Mouse (Mus musculus): ENCODE data around the gene Vash2. TPM values are rescaled to one million over a fixed set of nuclear protein-coding genes. Genes with fewer than 3 reads are reported as not detected.

The Vash2 gene
- polyA plus RNA-seq, 1 experiment from 2014 or later = 90.3 TPM

DNA sequence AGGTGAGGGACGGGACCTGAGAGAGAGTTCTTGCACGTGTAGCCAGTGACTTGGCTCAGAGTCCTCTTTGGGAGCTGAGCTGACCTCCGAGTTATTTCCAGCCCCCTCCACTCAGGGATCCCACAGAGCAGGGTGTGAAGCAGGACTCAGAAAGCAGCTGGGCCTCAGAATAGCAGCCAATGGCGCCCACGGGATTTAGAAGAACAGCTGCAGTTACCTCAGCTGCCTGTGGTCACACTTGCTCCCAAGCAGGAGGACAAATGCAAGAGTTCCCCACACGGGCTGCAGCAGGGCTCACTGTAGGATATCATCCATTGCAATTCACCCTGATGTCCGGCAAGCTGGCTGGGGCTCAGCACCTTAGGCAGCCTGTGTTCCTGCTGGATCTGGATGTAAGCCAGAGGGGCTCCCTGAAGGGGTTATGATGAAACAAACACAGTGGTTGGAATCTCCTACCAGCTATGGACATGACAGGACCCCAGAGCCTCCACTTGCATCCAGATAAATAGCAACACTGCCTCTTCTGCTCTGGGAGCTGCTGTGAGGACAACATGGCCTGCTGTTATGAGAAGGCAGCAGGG, 6.4 kb downstream of the Vash2 start:
- H3K4me3 ChIP-seq = no peak overlapping the region
- no peak overlapping the region for H3K4me2 ChIP-seq
- no peak for ATAC-seq (ENCODE audit: low read depth)
- H3K27ac ChIP-seq (replicated peaks) = no peak overlapping the region
- WGBS = 60% methylated on average over 7 of the region's 7 CpGs
- H3K9me3 ChIP-seq = no peaks in the 10 kb centered on the region
- H3K4me1 ChIP-seq (replicated peaks) = peaks cover 54% of the 10 kb centered on the region
- no peaks in the 10 kb centered on the region for H3K27me3 ChIP-seq
- H3K9ac ChIP-seq = 0 out of 2 replicates have a peak overlapping the region, but pooled peaks have one; percentile 19
- peaks cover 84% of the 10 kb centered on the region for H3K36me3 ChIP-seq

DNA sequence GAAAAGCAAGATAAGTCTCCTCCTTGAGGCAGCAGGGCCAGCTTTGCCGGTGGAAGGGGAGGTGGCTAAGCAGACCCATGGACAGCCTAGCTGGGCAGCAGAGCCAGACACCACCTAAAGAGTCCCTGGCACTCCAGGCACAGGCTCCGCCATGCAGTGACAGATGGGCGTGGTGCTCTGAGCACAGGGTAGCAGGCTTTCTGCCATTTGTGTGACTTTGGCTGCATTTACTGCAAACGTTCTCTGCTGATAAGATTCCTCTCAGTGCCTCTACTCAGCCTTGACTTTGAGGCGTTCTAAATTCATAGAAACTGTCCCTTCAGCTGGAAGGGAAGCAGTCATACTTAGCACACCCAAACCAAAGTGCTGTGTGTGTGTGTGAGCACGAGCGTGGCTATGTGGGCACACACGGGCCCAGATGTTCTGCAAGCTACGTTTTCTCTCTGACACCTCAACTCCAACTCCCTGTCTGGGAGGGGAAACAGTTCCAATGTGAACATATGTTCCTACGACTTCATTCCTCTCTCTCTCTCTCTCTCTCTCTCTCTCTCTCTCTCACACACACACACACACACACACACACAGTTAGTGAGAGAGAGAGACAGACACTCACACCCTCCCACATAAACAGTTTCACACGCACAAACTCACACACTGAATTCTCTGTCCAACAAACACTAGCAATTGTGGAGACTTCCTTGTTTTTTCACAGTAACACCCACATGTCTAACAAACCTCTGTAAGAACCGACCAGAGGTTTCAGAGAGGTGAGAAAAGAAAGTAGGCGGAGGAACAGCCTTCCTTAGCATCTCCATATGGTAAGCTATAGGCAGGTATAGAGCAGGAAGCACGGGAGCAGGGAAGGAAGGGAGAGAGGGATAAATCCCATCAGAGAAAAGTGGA, 7.1 kb downstream of the Vash2 start:
- Histone ChIP-seq H3K4me2 (no peak overlapping the region), H3K27ac (replicated peaks) (no peak overlapping the region), H3K9ac (no peak overlapping the region), H3K9me3 (no peaks in the 10 kb centered on the region), H3K27me3 (no peaks in the 10 kb centered on the region), H3K4me3 (no peak overlapping the region), H3K4me1 (replicated peaks) (peaks cover 46% of the 10 kb centered on the region), H3K36me3 (peaks cover 90% of the 10 kb centered on the region)
- 86% methylated on average over 14 of the region's 14 CpGs for WGBS
- ATAC-seq (ENCODE audit: low read depth) = no peak

- H3K9me3 ChIP-seq = no peaks in the 10 kb centered on the region
- H3K4me3 ChIP-seq = no peak overlapping the region
- no peak overlapping the region for H3K9ac ChIP-seq
- peaks cover 96% of the 10 kb centered on the region for H3K36me3 ChIP-seq
- peaks cover 9% of the 10 kb centered on the region for H3K4me1 ChIP-seq (replicated peaks)
- no peaks in the 10 kb centered on the region for H3K27me3 ChIP-seq
- no peak overlapping the region for H3K4me2 ChIP-seq
- 93% methylated on average over 7 of the region's 7 CpGs for WGBS
- ATAC-seq (ENCODE audit: low read depth) = no peak
- no peak overlapping the region for H3K27ac ChIP-seq (replicated peaks)
Observed at GRCm38 (mm10) chr1:190968010-190968409, 11.1 kb downstream of the Vash2 start.

DNA sequence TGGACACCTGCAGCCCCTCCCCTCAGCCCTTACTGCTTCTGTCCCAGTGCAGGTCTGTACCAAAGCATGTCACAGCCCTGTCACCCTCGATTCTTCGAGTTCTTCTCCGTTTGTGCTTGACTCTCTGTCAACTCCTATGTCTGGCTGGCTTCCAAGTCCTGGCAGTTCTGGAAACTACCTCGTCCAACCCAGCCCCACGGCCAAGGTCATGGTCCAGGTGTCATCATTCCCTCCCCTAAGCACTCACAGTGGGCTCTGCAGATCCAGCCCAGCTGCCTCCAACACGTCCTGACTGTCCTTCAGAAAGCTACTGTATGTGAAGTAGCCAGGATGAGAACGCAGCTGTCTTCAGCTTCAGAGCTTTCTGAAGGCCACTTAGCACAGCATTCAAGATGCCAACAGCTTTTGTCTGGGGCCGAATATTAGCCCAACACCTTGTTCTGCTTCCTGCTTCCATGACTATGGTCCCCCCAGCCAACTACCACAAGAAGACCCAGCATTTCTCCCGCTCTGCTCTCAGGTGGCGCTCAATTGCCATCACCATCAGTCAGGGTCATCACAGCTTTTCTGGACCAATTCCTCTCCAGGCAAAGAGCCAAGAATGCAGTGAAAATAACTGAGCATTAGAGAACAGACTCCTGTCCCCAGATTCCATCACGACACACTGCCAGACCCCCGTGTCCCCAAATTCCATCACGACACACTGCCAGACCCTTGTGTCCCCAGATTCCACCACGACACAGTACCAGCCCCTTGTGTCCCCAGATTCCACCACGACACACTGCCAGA, 13.9 kb downstream of the Vash2 start:
- 90% methylated on average over 15 of the region's 15 CpGs for WGBS
- Histone ChIP-seq H3K4me2 (no peak overlapping the region), H3K9me3 (no peaks in the 10 kb centered on the region), H3K27me3 (no peaks in the 10 kb centered on the region), H3K4me1 (replicated peaks) (no peaks in the 10 kb centered on the region), H3K9ac (no peak overlapping the region), H3K27ac (replicated peaks) (no peak overlapping the region), H3K36me3 (peaks cover 97% of the 10 kb centered on the region), H3K4me3 (no peak overlapping the region)
- no peak for ATAC-seq (ENCODE audit: low read depth)

- Histone ChIP-seq H3K4me1 (replicated peaks) (no peaks in the 10 kb centered on the region), H3K27ac (replicated peaks) (no peak overlapping the region), H3K9me3 (no peaks in the 10 kb centered on the region), H3K27me3 (no peaks in the 10 kb centered on the region), H3K4me2 (no peak overlapping the region), H3K9ac (no peak overlapping the region), H3K4me3 (no peak overlapping the region), H3K36me3 (peaks cover 97% of the 10 kb centered on the region)
- 0 out of 2 replicates have a peak, but pooled peaks have one; percentile 15 for ATAC-seq (ENCODE audit: low read depth)
- WGBS = 89% methylated on average over 3 of the region's 3 CpGs
Observed at GRCm38 (mm10) chr1:190962760-190963159, 16.3 kb downstream of the Vash2 start.

- WGBS = 90% methylated on average over 5 of the region's 5 CpGs
- ATAC-seq (ENCODE audit: low read depth) = no peak
- Histone ChIP-seq H3K4me1 (replicated peaks) (no peaks in the 10 kb centered on the region), H3K27ac (replicated peaks) (no peak overlapping the region), H3K9ac (no peak overlapping the region), H3K4me3 (no peak overlapping the region), H3K4me2 (no peak overlapping the region), H3K9me3 (no peaks in the 10 kb centered on the region), H3K36me3 (peaks cover 99% of the 10 kb centered on the region), H3K27me3 (no peaks in the 10 kb centered on the region)
Observed at GRCm38 (mm10) chr1:190958821-190959220, 20.3 kb downstream of the Vash2 start.

GRCm38 (mm10) chr1:190953009-190953408, 26.1 kb downstream of the Vash2 start:
- no peak overlapping the region for H3K4me3 ChIP-seq
- H3K4me1 ChIP-seq (replicated peaks) = no peaks in the 10 kb centered on the region
- H3K9me3 ChIP-seq = no peaks in the 10 kb centered on the region
- 86% methylated on average over 3 of the region's 3 CpGs for WGBS
- ATAC-seq (ENCODE audit: low read depth) = no peak
- no peaks in the 10 kb centered on the region for H3K27me3 ChIP-seq
- peaks cover 99% of the 10 kb centered on the region for H3K36me3 ChIP-seq
- no peak overlapping the region for H3K9ac ChIP-seq
- no peak overlapping the region for H3K4me2 ChIP-seq
- H3K27ac ChIP-seq (replicated peaks) = no peak overlapping the region

DNA sequence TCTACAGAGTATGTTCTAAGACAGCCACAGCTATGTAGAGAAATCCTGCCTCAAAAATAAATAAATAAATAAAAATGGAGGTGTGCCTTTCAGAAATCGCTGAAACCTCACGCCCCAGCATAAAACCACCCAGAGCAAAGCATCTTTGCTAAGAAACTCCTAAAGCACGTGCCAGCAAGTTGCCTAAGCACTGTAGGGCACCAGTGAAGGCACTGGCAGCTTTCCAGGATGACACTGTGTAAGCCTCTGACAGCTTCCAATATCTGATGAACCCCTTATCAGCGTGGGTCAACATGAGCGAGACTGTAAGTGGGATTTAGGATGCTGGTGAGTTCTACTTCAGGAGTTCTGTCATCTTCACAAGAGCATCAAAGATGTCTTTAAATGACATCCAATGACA, 28.1 kb downstream of the Vash2 start:
- Histone ChIP-seq H3K4me2 (no peak overlapping the region), H3K9me3 (no peaks in the 10 kb centered on the region), H3K4me3 (no peak overlapping the region), H3K4me1 (replicated peaks) (no peaks in the 10 kb centered on the region), H3K27me3 (no peaks in the 10 kb centered on the region), H3K36me3 (peaks cover 97% of the 10 kb centered on the region), H3K27ac (replicated peaks) (no peak overlapping the region), H3K9ac (no peak overlapping the region)
- WGBS = 87% methylated on average over 5 of the region's 5 CpGs
- no peak for ATAC-seq (ENCODE audit: low read depth)

- ATAC-seq (ENCODE audit: low read depth) = no peak
- Histone ChIP-seq H3K4me2 (no peak overlapping the region), H3K27ac (replicated peaks) (no peak overlapping the region), H3K9ac (no peak overlapping the region), H3K9me3 (no peaks in the 10 kb centered on the region), H3K4me1 (replicated peaks) (no peaks in the 10 kb centered on the region), H3K36me3 (peaks cover 88% of the 10 kb centered on the region), H3K27me3 (no peaks in the 10 kb centered on the region), H3K4me3 (no peak overlapping the region)
- WGBS = 91% methylated on average over 17 of the region's 17 CpGs
Observed at GRCm38 (mm10) chr1:190948846-190949245, 30.2 kb downstream of the Vash2 start.

GRCm38 (mm10) chr1:190948439-190948838, 30.7 kb downstream of the Vash2 start:
- no peaks in the 10 kb centered on the region for H3K4me1 ChIP-seq (replicated peaks)
- H3K27me3 ChIP-seq = no peaks in the 10 kb centered on the region
- WGBS = 93% methylated on average over 7 of the region's 7 CpGs
- no peaks in the 10 kb centered on the region for H3K9me3 ChIP-seq
- H3K9ac ChIP-seq = no peak overlapping the region
- peaks cover 88% of the 10 kb centered on the region for H3K36me3 ChIP-seq
- no peak for ATAC-seq (ENCODE audit: low read depth)
- H3K27ac ChIP-seq (replicated peaks) = no peak overlapping the region
- H3K4me2 ChIP-seq = no peak overlapping the region
- H3K4me3 ChIP-seq = no peak overlapping the region

- 89% methylated on average over 5 of the region's 5 CpGs for WGBS
- ATAC-seq (ENCODE audit: low read depth) = no peak
- Histone ChIP-seq H3K27me3 (no peaks in the 10 kb centered on the region), H3K9me3 (no peaks in the 10 kb centered on the region), H3K4me1 (replicated peaks) (no peaks in the 10 kb centered on the region), H3K36me3 (peaks cover 88% of the 10 kb centered on the region), H3K4me2 (no peak overlapping the region), H3K4me3 (no peak overlapping the region), H3K27ac (replicated peaks) (no peak overlapping the region), H3K9ac (no peak overlapping the region)
Observed at GRCm38 (mm10) chr1:190947986-190948385, 31.1 kb downstream of the Vash2 start.

Data from neural tube, embryonic 13.5 days (tissue).